Mouse (Mus musculus) liver, adult 2 months (tissue): ENCODE data around the gene Ccdc174. TPM values are rescaled to one million over a fixed set of nuclear protein-coding genes. Genes with fewer than 3 reads are reported as not detected.
"Not testable (repeated sequence)": the region's sequence is repeated elsewhere in the genome, so short reads cannot be mapped to it uniquely, and the experiment has no call there.

Experiments used
- DNase-seq: peaks from one replicate; pipeline ENCODE4 v3.0.0-alpha.2; 2011; ENCODE audit warnings: low read depth, low spot score; ENCODE audit errors: extremely low read depth
- H3K27ac ChIP-seq: fragments of 200-500 bp; replicated peaks from 2 replicates; pipeline ENCODE4 v1.5.1; 2012; ENCODE audit warnings: low read depth, mild to moderate bottlenecking, control low read depth, inconsistent platforms, low read length; ENCODE audit not compliant: insufficient read depth
- H3K27me3 ChIP-seq: fragments of 200-500 bp; 2 replicates; pipeline ENCODE4 v1.6.1; 2012; ENCODE audit warnings: mild to moderate bottlenecking, moderate library complexity, low read length, inconsistent platforms; ENCODE audit not compliant: control insufficient read depth, insufficient read depth
- H3K36me3 ChIP-seq: fragments of 200-500 bp; 2 replicates; pipeline ENCODE4 v1.6.1; 2012; ENCODE audit warnings: low read length, inconsistent platforms; ENCODE audit not compliant: control insufficient read depth, insufficient read depth
- H3K4me1 ChIP-seq: fragments of 200-500 bp; 2 replicates; pipeline ENCODE4 v1.6.1; 2011; ENCODE audit warnings: low read length; ENCODE audit not compliant: control insufficient read depth, insufficient read depth
- H3K4me3 ChIP-seq: fragments of 200-500 bp; 2 replicates; pipeline ENCODE4 v1.5.1; 2011; ENCODE audit warnings: low read depth, mild to moderate bottlenecking, control low read depth, low read length, moderate library complexity; ENCODE audit not compliant: insufficient read depth
- H3K79me2 ChIP-seq: fragments of 200-500 bp; 2 replicates; pipeline ENCODE4 v1.6.1; 2012; ENCODE audit warnings: inconsistent platforms, mild to moderate bottlenecking, low read length, moderate library complexity; ENCODE audit not compliant: control insufficient read depth, insufficient read depth
- H3K9ac ChIP-seq: fragments of 200-500 bp; 2 replicates; pipeline ENCODE4 v1.6.1; 2012; ENCODE audit warnings: low read depth, mild to moderate bottlenecking, control low read depth, inconsistent platforms, low read length
- CTCF ChIP-seq: fragments of 200-500 bp; IDR thresholded peaks from 2 replicates; pipeline ENCODE4 v1.5.1; 2011; ENCODE audit warnings: low read depth, low read length, control low read depth
- POLR2A ChIP-seq: fragments of 200-500 bp; IDR thresholded peaks from 2 replicates; pipeline ENCODE4 v1.6.1; 2011; ENCODE audit warnings: low read length, control low read depth; ENCODE audit not compliant: insufficient read depth; ENCODE audit errors: extremely low read depth
- WGBS: fragments of 180-500 bp; shearing (Covaris S2); methylation state at CpG from one replicate; pipeline ENCODE4 v1.1.7; 2018; 5-methylcytosine and 5-hydroxymethylcytosine counted together
- polyA plus RNA-seq: library from polyadenylated mRNA; depleted of rRNA; stranded (reverse); fragments of >200 nt; gene quantifications from 2 replicates; pipeline ENCODE4 v1.2.3, GENCODE M21; 2012
- total RNA-seq: library from RNA; depleted of rRNA; stranded (reverse); fragments of >200 nt; gene quantifications from 2 replicates; pipeline ENCODE4 v1.2.3, GENCODE M21; 2014

The Ccdc174 gene
- total and polyA plus RNA-seq, 2 experiments = 1.9 to 6.1 TPM

GRCm38 (mm10) chr6:91901505-91901904, 23.7 kb downstream of the Ccdc174 start:
- TF ChIP-seq POLR2A (no peak), CTCF (peak; percentile 74)
- DNase-seq = peak; percentile 49
- Histone ChIP-seq H3K79me2 (no peaks in the 10 kb centered on the region), H3K4me1 (no peaks in the 10 kb centered on the region), H3K36me3 (peaks cover 37% of the 10 kb centered on the region), H3K27ac (no peak overlapping the region), H3K4me3 (no peak overlapping the region; the same call in 1 of the 2 replicates), H3K27me3 (no peaks in the 10 kb centered on the region), H3K9ac (no peak overlapping the region)
- 29% methylated on average over 5 of the region's 5 CpGs for WGBS

GRCm38 (mm10) chr6:91902509-91902908, 24.7 kb downstream of the Ccdc174 start, which contains the start of gene 4930590J08Rik:
4930590J08Rik (plus strand) TSS chr6:91902809.
- not testable (repeated sequence) for H3K4me1 ChIP-seq, H3K27me3 ChIP-seq, DNase-seq, H3K79me2 ChIP-seq, H3K4me3 ChIP-seq, H3K9ac ChIP-seq, H3K27ac ChIP-seq
- H3K36me3 ChIP-seq = peaks cover 30% of the 10 kb centered on the region
- over 99% methylated on average over 2 of the region's 2 CpGs for WGBS

DNA sequence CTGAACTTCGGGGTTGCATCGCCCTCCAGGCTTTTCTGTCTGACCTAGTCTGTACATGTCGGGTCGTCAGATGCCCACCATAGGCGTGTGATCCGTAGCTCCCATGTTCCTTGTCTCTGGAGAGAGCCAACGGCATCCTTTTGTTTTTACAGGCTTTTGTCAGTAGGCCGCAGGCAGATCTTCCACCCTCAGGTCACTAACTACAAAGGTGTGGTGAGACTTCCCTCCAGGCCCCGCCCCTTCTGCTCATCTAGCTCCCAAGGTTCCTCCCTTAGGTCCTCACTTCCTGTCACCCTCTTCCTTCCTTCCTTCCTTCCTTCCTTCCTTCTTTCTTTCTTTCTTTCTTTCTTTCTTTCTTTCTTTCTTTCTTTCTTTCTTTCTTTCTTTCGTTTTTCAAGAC, 36.2 kb downstream of the Ccdc174 start:
- 90% methylated on average over 10 of the region's 10 CpGs for WGBS
- no peaks in the 10 kb centered on the region for H3K27me3 ChIP-seq
- H3K4me3 ChIP-seq = no peak overlapping the region
- no peaks in the 10 kb centered on the region for H3K79me2 ChIP-seq
- DNase-seq = no peak
- H3K27ac ChIP-seq = no peak overlapping the region
- no peak for TF ChIP-seq POLR2A
- TF ChIP-seq CTCF = no peak
- H3K36me3 ChIP-seq = no peaks in the 10 kb centered on the region
- H3K9ac ChIP-seq = no peak overlapping the region
- H3K4me1 ChIP-seq = no peaks in the 10 kb centered on the region

- Histone ChIP-seq H3K27ac (no peak overlapping the region), H3K4me1 (no peaks in the 10 kb centered on the region), H3K79me2 (no peaks in the 10 kb centered on the region), H3K36me3 (no peaks in the 10 kb centered on the region), H3K4me3 (no peak overlapping the region), H3K9ac (no peak overlapping the region), H3K27me3 (no peaks in the 10 kb centered on the region)
- no peak for DNase-seq
- 49% methylated on average over 4 of the region's 4 CpGs for WGBS
- no peak for TF ChIP-seq POLR2A
- TF ChIP-seq CTCF = no peak
These were observed 39.4 kb downstream of the Ccdc174 start for GRCm38 (mm10) chr6:91917286-91917685.

DNA sequence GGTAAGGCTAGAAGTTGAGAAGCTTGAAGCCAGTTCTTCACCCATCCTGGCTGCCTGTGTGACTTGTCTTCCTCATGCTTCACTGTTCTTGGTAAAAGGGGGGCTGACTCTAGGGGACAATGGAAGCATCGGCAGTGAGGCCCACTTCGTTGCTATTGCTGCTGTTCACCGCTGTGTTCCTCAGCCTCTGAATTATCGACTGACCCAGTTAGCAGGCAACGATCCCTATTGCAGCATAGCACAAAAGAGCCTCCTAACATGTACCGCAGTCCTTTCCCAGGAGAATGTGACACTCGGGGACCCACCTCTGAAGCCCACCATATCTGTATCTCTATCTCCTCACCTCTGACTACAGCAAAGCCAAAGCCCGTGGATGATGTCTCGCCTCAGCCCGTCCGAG, 39.9 kb downstream of the Ccdc174 start:
- no peak for TF ChIP-seq POLR2A
- TF ChIP-seq CTCF = no peak
- H3K27ac ChIP-seq = no peak overlapping the region
- no peak for DNase-seq
- H3K79me2 ChIP-seq = no peaks in the 10 kb centered on the region
- no peaks in the 10 kb centered on the region for H3K27me3 ChIP-seq
- no peaks in the 10 kb centered on the region for H3K4me1 ChIP-seq
- no peak overlapping the region for H3K9ac ChIP-seq
- no peak overlapping the region for H3K4me3 ChIP-seq
- no peaks in the 10 kb centered on the region for H3K36me3 ChIP-seq
- 89% methylated on average over 11 of the region's 11 CpGs for WGBS

DNA sequence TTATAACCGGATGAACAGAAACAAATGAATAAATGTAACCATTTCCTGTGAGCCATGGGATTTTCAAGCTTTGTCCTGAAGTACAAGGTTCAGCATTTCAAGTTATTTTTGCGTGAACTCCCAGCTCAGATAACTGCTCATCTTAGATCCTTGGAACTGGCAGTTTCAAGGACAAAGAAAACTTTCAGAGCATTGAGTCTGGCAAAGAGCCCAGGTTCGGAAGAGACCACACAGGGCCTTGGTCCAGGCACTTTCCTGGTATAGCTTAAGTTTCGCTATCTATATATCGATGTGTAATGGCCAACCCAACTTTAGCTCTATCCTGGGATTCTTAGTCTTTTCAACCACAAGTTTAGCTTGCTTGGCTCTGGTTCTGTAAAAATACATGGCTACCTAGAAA, 53.4 kb downstream of the Ccdc174 start:
- no peak for DNase-seq
- no peak for TF ChIP-seq POLR2A
- TF ChIP-seq CTCF = no peak
- no peaks in the 10 kb centered on the region for H3K36me3 ChIP-seq

More for the DNA sequence above, 53.4 kb downstream of the Ccdc174 start:
- Histone ChIP-seq H3K4me3 (no peak overlapping the region), H3K9ac (no peak overlapping the region), H3K27me3 (no peaks in the 10 kb centered on the region), H3K27ac (no peak overlapping the region), H3K79me2 (no peaks in the 10 kb centered on the region), H3K4me1 (no peaks in the 10 kb centered on the region)
- 72% methylated on average over 5 of the region's 5 CpGs for WGBS
